Mouse (Mus musculus): ENCODE results near the gene Baz2a. TPM values are rescaled to one million over a fixed set of nuclear protein-coding genes. Genes with fewer than 3 reads are reported as not detected.
A peak's percentile ranks its signal among the peaks of the same experiment; 100 is the strongest.
"Not testable (repeated sequence)": the region's sequence is repeated elsewhere in the genome, so short reads cannot be mapped to it uniquely, and the experiment has no call there.

Baz2a gene
- polyA plus RNA-seq, 1 experiment from 2014 or later, result 6.6 TPM

- H3K9me3 ChIP-seq (replicated peaks; ENCODE audit: control insufficient read depth, low read length); H3K27ac ChIP-seq (ENCODE audit: low read length); H3K27me3 ChIP-seq (ENCODE audit: control insufficient read depth, insufficient read depth, low read length); H3K4me1 ChIP-seq (ENCODE audit: control insufficient read depth, insufficient read depth, low read length); ATAC-seq (replicated peaks; ENCODE audit: extremely low read depth, insufficient read depth, low FRiP score); H3K4me3 ChIP-seq (ENCODE audit: low read length); H3K9ac ChIP-seq (ENCODE audit: low read length); H3K4me2 ChIP-seq (ENCODE audit: low read depth, low read length): not testable (repeated sequence)
- H3K36me3 ChIP-seq (ENCODE audit: control insufficient read depth, insufficient read depth), result peaks cover 39% of the 10 kb centered on the region
- 87% methylated on average over 1 of the region's 2 CpGs for WGBS
These were observed 39.2 kb upstream of the Baz2a start for GRCm38 (mm10) chr10:128052136-128052535.

- H3K4me2 ChIP-seq (ENCODE audit: low read depth, low read length), result no peak overlapping the region
- 93% methylated on average over 8 of the region's 8 CpGs for WGBS
- H3K9me3 ChIP-seq (replicated peaks; ENCODE audit: control insufficient read depth, low read length), result no peaks in the 10 kb centered on the region
- H3K4me1 ChIP-seq (ENCODE audit: control insufficient read depth, insufficient read depth, low read length), result peaks cover 5% of the 10 kb centered on the region
- no peak overlapping the region for H3K4me3 ChIP-seq (ENCODE audit: low read length)
- H3K27me3 ChIP-seq (ENCODE audit: control insufficient read depth, insufficient read depth, low read length), result no peaks in the 10 kb centered on the region
- no peak overlapping the region for H3K27ac ChIP-seq (ENCODE audit: low read length)
- no peak overlapping the region for H3K9ac ChIP-seq (ENCODE audit: low read length)
- no peak for ATAC-seq (replicated peaks; ENCODE audit: extremely low read depth, insufficient read depth, low FRiP score)
- peaks cover 31% of the 10 kb centered on the region for H3K36me3 ChIP-seq (ENCODE audit: control insufficient read depth, insufficient read depth)
These were observed 38.4 kb upstream of the Baz2a start for GRCm38 (mm10) chr10:128053001-128053400.

DNA sequence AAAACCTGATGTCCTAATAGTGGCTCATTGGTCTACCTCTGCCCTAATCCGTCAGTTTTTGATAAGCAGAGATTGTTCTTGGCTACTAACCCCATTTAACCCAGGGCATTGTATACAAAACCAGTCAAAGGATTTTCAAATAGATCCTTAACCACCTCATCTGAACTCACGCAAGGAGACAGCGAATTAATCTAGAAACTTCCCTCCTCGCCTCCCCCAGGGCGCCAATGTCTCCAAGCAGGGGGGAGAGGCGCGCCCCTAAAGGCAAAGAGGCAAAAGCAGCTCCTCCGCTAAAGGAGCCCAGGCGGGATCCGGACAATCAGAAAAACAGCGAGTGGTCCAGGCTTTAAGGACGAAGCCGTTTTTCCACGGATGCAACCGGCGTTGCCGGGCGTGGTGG, 33.2 kb upstream of the Baz2a start:
- Histone ChIP-seq H3K27me3 (ENCODE audit: control insufficient read depth, insufficient read depth, low read length) (no peaks in the 10 kb centered on the region), H3K9me3 (replicated peaks; ENCODE audit: control insufficient read depth, low read length) (no peaks in the 10 kb centered on the region), H3K36me3 (ENCODE audit: control insufficient read depth, insufficient read depth) (no peaks in the 10 kb centered on the region), H3K4me3 (ENCODE audit: low read length) (peak overlapping the region; percentile 98), H3K4me2 (ENCODE audit: low read depth, low read length) (peak overlapping the region; percentile 97), H3K4me1 (ENCODE audit: control insufficient read depth, insufficient read depth, low read length) (peaks cover 20% of the 10 kb centered on the region), H3K9ac (ENCODE audit: low read length) (peak overlapping the region; percentile 84), H3K27ac (ENCODE audit: low read length) (peak overlapping the region; percentile 93)
- peak; percentile 6; the same call in 1 of the 2 replicates for ATAC-seq (replicated peaks; ENCODE audit: extremely low read depth, insufficient read depth, low FRiP score)
- under 1% methylated on average over 18 of the region's 18 CpGs for WGBS

DNA sequence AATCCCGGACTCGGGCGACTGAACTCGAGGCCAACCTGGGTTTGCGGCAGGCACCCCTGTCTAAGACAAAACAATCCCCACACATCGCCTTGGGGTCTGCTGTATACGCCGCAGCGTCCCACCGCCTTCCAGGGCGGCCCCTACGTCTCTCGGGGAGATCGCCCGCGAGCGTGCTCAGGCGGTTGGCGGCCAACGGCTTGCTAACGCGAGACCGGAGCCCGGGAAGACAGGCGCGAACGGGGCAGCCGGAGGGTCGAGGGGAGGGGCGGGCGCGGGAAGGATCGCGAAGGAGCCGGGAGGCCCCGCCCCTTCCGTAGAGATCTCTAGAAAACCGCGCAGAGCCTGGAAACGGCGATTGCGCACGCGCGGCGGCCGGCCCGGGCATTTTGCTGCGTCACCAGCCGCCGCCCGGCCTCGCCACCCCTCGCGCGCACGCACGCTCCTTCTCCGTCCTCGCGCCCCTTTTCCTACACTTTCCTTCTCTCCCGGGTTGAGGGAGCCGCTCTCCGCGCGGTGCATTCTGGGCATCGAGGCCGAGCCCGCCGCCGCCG, 32.7 kb upstream of the Baz2a start, which contains the start of gene Ptges3:
Gene Ptges3 (plus strand): TSS at position 354 of the 551 bp plus-strand sequence.
- H3K27ac ChIP-seq (ENCODE audit: low read length), result peak within 1 kb of the TSS; percentile 93
- under 1% methylated on average over 68 of the region's 72 CpGs for WGBS
- peak within 1 kb of the TSS; percentile 98 for H3K4me3 ChIP-seq (ENCODE audit: low read length)
- no peaks in the 10 kb centered on the region for H3K36me3 ChIP-seq (ENCODE audit: control insufficient read depth, insufficient read depth)
- peak; percentile 92 for ATAC-seq (replicated peaks; ENCODE audit: extremely low read depth, insufficient read depth, low FRiP score)
- no peaks in the 10 kb centered on the region for H3K9me3 ChIP-seq (replicated peaks; ENCODE audit: control insufficient read depth, low read length)
- no peaks in the 10 kb centered on the region for H3K27me3 ChIP-seq (ENCODE audit: control insufficient read depth, insufficient read depth, low read length)
- H3K4me1 ChIP-seq (ENCODE audit: control insufficient read depth, insufficient read depth, low read length), result peaks cover 20% of the 10 kb centered on the region
- H3K4me2 ChIP-seq (ENCODE audit: low read depth, low read length), result peak within 1 kb of the TSS; percentile 97
- H3K9ac ChIP-seq (ENCODE audit: low read length), result peak within 1 kb of the TSS; percentile 84

DNA sequence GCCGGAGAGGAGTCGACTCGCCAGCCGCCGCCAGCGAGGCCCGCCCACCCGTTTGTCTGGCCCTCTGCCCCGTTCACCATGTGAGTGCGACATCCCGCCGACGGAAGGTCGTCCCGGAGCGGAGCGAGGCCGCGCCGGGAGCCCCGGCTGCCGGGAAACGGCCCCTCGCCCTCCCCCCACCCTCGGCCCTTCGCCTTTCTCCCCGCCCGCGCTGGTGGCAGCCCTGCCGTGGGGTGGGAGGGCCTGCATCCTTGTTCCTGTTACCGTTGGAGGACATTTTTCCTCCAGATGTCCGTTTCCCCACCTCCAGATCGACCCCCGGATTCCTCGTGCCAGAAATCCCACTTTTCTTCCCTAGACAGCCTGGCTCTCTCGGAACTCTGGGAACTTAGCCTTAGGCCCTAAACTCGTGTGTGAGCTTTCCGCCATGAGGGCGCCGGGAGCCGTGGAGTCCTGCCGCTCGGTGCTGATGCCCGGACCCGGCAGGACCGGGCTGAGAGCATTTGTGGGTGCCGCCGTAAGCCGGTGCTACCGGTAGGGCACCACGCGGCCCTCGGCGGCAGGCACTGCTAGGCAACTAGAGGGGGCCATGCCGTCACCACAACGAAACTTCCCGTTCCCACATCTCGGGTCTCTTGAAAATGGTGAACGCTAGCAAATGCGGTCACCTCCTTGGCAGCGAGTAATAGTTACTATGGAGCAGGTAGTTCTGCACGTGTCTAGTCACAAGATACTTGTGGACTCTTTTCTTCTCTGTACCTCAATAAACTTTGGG, 32.0 kb upstream of the Baz2a start:
- H3K9ac ChIP-seq (ENCODE audit: low read length), result peak overlapping the region; percentile 84
- H3K4me3 ChIP-seq (ENCODE audit: low read length), result peak overlapping the region; percentile 98
- 1% methylated on average over 62 of the region's 62 CpGs for WGBS
- ATAC-seq (replicated peaks; ENCODE audit: extremely low read depth, insufficient read depth, low FRiP score), result peak; percentile 69
- no peaks in the 10 kb centered on the region for H3K9me3 ChIP-seq (replicated peaks; ENCODE audit: control insufficient read depth, low read length)
- H3K36me3 ChIP-seq (ENCODE audit: control insufficient read depth, insufficient read depth), result no peaks in the 10 kb centered on the region
- H3K27me3 ChIP-seq (ENCODE audit: control insufficient read depth, insufficient read depth, low read length), result no peaks in the 10 kb centered on the region
- peaks cover 20% of the 10 kb centered on the region for H3K4me1 ChIP-seq (ENCODE audit: control insufficient read depth, insufficient read depth, low read length)
- H3K4me2 ChIP-seq (ENCODE audit: low read depth, low read length), result peak overlapping the region; percentile 97
- H3K27ac ChIP-seq (ENCODE audit: low read length), result peak overlapping the region; percentile 93

DNA sequence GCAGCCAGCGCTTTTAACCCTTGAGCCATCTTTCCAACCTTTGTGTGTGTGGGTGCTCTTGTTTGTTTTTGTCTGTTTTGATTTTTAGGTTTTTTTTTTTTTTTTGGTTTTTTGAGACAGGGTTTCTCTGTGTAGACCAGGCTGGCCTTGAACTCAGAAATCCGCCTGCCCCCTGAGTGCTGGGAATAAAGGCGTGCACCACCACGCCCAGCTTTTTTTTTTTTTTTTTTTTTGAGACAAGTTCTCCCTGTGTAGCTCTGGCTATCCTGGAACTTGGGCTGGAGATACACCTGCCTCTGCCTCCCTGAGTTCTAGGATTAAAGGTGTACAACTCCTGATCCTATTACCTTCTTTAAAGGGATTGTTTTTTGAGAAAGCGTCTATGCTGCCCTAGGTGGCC, 30.3 kb upstream of the Baz2a start:
- H3K27me3 ChIP-seq (ENCODE audit: control insufficient read depth, insufficient read depth, low read length), result no peaks in the 10 kb centered on the region
- no peaks in the 10 kb centered on the region for H3K36me3 ChIP-seq (ENCODE audit: control insufficient read depth, insufficient read depth)
- peaks cover 20% of the 10 kb centered on the region for H3K4me1 ChIP-seq (ENCODE audit: control insufficient read depth, insufficient read depth, low read length)
- 79% methylated on average over 5 of the region's 5 CpGs for WGBS
- H3K9ac ChIP-seq (ENCODE audit: low read length), result peak overlapping the region; percentile 84; the same call in 1 of the 2 replicates
- no peaks in the 10 kb centered on the region for H3K9me3 ChIP-seq (replicated peaks; ENCODE audit: control insufficient read depth, low read length)
- no peak for ATAC-seq (replicated peaks; ENCODE audit: extremely low read depth, insufficient read depth, low FRiP score)
- H3K4me2 ChIP-seq (ENCODE audit: low read depth, low read length), result peak overlapping the region; percentile 97
- peak overlapping the region; percentile 98 for H3K4me3 ChIP-seq (ENCODE audit: low read length)
- no peak overlapping the region for H3K27ac ChIP-seq (ENCODE audit: low read length)

DNA sequence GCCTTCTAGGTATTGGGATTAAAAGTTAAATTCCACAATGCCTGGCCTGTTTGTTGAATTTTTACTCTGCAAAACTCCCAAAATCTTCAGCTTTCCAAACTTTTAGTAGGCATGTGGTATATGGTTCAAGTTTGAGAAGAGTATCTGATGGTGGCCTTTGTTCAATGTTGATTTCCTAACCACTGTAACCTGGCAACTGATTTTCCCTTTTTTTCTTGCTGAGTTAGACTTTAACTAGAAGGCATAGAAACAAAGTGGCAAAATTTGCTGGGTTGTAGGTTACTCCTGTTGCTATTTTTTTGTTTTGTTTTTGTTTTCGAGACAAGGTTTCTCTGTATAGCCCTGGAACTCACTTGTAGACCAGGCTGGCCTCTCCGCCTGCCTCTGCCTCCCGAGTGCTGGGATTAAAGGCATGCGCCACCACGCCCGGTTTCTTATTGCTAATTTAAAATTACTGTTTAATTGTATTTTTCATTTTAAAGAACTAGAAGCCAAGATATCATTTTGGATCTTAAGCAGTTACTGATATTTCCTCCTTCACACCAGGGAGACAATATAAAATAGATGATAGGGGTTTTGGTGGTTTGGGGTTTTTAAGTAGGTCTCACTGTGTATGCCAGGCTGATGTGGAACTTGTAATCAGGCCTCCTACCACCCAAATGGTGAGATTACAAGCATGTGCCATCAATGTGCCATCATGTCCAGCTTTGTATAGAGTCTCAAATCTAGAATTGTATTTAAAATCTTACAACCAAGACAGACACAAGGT, 29.0 kb upstream of the Baz2a start:
- WGBS, result 93% methylated on average over 6 of the region's 6 CpGs
- Histone ChIP-seq H3K4me1 (ENCODE audit: control insufficient read depth, insufficient read depth, low read length) (peaks cover 20% of the 10 kb centered on the region), H3K9me3 (replicated peaks; ENCODE audit: control insufficient read depth, low read length) (no peaks in the 10 kb centered on the region), H3K4me3 (ENCODE audit: low read length) (no peak overlapping the region), H3K4me2 (ENCODE audit: low read depth, low read length) (no peak overlapping the region), H3K27ac (ENCODE audit: low read length) (no peak overlapping the region), H3K27me3 (ENCODE audit: control insufficient read depth, insufficient read depth, low read length) (no peaks in the 10 kb centered on the region), H3K36me3 (ENCODE audit: control insufficient read depth, insufficient read depth) (no peaks in the 10 kb centered on the region), H3K9ac (ENCODE audit: low read length) (no peak overlapping the region)
- no peak for ATAC-seq (replicated peaks; ENCODE audit: extremely low read depth, insufficient read depth, low FRiP score)

DNA sequence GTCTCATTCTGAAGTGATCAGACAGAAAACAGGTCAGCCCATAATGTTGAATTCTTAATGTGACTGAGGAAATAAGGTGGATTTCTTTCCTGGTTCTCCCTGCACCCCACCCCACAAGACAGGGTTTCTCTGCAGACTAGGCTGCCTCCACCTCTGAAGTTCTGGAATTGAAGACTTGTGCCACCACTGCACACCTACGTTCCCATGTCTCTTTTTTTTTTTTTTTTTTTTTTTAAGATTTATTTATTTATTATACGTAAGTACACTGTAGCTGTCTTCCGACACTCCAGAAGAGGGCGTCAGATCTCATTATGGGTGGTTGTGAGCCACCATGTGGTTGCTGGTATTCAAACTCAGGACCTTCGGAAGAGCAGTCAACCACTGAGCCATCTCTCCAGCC, 25.3 kb upstream of the Baz2a start:
- Histone ChIP-seq H3K4me3 (ENCODE audit: low read length) (no peak overlapping the region), H3K9ac (ENCODE audit: low read length) (no peak overlapping the region), H3K9me3 (replicated peaks; ENCODE audit: control insufficient read depth, low read length) (no peaks in the 10 kb centered on the region), H3K36me3 (ENCODE audit: control insufficient read depth, insufficient read depth) (peaks cover 17% of the 10 kb centered on the region), H3K27me3 (ENCODE audit: control insufficient read depth, insufficient read depth, low read length) (no peaks in the 10 kb centered on the region), H3K4me1 (ENCODE audit: control insufficient read depth, insufficient read depth, low read length) (peaks cover 5% of the 10 kb centered on the region), H3K4me2 (ENCODE audit: low read depth, low read length) (no peak overlapping the region), H3K27ac (ENCODE audit: low read length) (no peak overlapping the region)
- ATAC-seq (replicated peaks; ENCODE audit: extremely low read depth, insufficient read depth, low FRiP score), result no peak
- WGBS, result 82% methylated on average over 5 of the region's 5 CpGs

DNA sequence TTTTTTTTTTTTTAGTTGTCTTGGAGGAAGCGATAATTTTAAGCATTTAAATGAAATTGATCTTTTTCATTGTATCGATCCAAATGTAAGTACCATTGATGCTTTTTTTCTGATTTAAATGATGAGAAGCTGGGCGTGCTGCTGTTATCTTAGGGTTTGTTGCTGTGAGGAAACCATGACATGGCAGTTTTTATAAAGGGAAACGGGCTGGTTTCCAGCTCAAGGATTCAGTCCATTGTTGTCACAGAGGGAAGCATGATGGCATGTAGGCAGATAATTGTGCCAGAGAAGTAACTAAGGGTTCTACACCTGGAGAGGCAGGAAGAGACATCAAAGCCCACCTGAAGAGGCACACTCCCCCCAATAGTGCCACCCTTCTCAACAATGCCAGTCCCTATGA, 22.2 kb upstream of the Baz2a start:
- ATAC-seq (replicated peaks; ENCODE audit: extremely low read depth, insufficient read depth, low FRiP score), result no peak
- no peak overlapping the region for H3K27ac ChIP-seq (ENCODE audit: low read length)
- no peaks in the 10 kb centered on the region for H3K27me3 ChIP-seq (ENCODE audit: control insufficient read depth, insufficient read depth, low read length)
- 79% methylated on average over 4 of the region's 4 CpGs for WGBS
- H3K4me2 ChIP-seq (ENCODE audit: low read depth, low read length), result no peak overlapping the region
- peaks cover 42% of the 10 kb centered on the region for H3K36me3 ChIP-seq (ENCODE audit: control insufficient read depth, insufficient read depth)
- H3K4me3 ChIP-seq (ENCODE audit: low read length), result no peak overlapping the region
- H3K9me3 ChIP-seq (replicated peaks; ENCODE audit: control insufficient read depth, low read length), result no peaks in the 10 kb centered on the region
- no peaks in the 10 kb centered on the region for H3K4me1 ChIP-seq (ENCODE audit: control insufficient read depth, insufficient read depth, low read length)
- H3K9ac ChIP-seq (ENCODE audit: low read length), result no peak overlapping the region

Data from heart, embryonic 16.5 days (tissue).